Mouse (Mus musculus) ES-E14 (cell line): ENCODE data around the gene Gm45208. TPM values are rescaled to one million over a fixed set of nuclear protein-coding genes. Genes with fewer than 3 reads are reported as not detected.

Experiments used
- DNase-seq: peaks from one replicate; pipeline ENCODE4 v3.0.0-alpha.2; 2013; ENCODE audit warnings: low read depth, low spot score
- H3K27ac ChIP-seq: 2 replicates; pipeline ENCODE4 v1.5.1; 2012; ENCODE audit warnings: low read depth, mild to moderate bottlenecking, low read length, moderate library complexity, mixed read lengths; ENCODE audit not compliant: poor library complexity, insufficient read depth, severe bottlenecking
- H3K36me3 ChIP-seq: 2 replicates; pipeline ENCODE4 v1.6.1; 2012; ENCODE audit warnings: mild to moderate bottlenecking, low read length, moderate library complexity, mixed read lengths; ENCODE audit not compliant: control insufficient read depth, poor library complexity, insufficient read depth, severe bottlenecking
- H3K4me1 ChIP-seq, 2 experiments: fragments of 150-350 bp in 1 of 2; sonication (generic) in 1 of 2; 2 replicates each; pipeline ENCODE4 v1.6.1; 2012; ENCODE audit warnings: low read length in 2 of 2, mild to moderate bottlenecking in 1 of 2, mixed read lengths in 1 of 2; ENCODE audit not compliant: control insufficient read depth in 2 of 2, insufficient read depth in 2 of 2, poor library complexity in 1 of 2
- H3K4me3 ChIP-seq, 2 experiments: fragments of 150-350 bp in 1 of 2; sonication (generic) in 1 of 2; 2 replicates each; pipeline ENCODE4 v1.5.1; 2012; ENCODE audit warnings: low read length in 2 of 2, low read depth in 1 of 2, mild to moderate bottlenecking in 1 of 2, mixed read lengths in 1 of 2; ENCODE audit not compliant: insufficient read depth in 1 of 2, poor library complexity in 1 of 2, severe bottlenecking in 1 of 2
- H3K9ac ChIP-seq: 2 replicates; pipeline ENCODE4 v1.6.1; 2012; ENCODE audit warnings: low read depth, mild to moderate bottlenecking, low read length, mixed read lengths; ENCODE audit not compliant: poor library complexity, insufficient read depth, severe bottlenecking
- H3K9me3 ChIP-seq: fragments of 150-350 bp; sonication (generic); 2 replicates; pipeline ENCODE4 v1.6.1; 2012; ENCODE audit warnings: low read depth, mild to moderate bottlenecking, low read length; ENCODE audit not compliant: control insufficient read depth, insufficient read depth
- CHD2 ChIP-seq: IDR thresholded peaks from 2 replicates; pipeline ENCODE4 v1.6.1; 2014; ENCODE audit warnings: mild to moderate bottlenecking, low read depth, low read length, inconsistent platforms
- HCFC1 ChIP-seq: IDR thresholded peaks from 2 replicates; pipeline ENCODE4 v1.6.1; 2012; ENCODE audit warnings: low read length, inconsistent platforms, borderline replicate concordance; ENCODE audit not compliant: insufficient read depth
- MAFK ChIP-seq: IDR thresholded peaks from 2 replicates; pipeline ENCODE4 v1.6.1; 2014; ENCODE audit warnings: mild to moderate bottlenecking, low read depth, low read length, inconsistent platforms; ENCODE audit not compliant: insufficient read depth
- ZC3H11A ChIP-seq: IDR thresholded peaks from 2 replicates; pipeline ENCODE4 v1.6.1; 2012; ENCODE audit warnings: low read depth, mild to moderate bottlenecking, inconsistent platforms, low read length, borderline replicate concordance
- ZNF384 ChIP-seq: IDR thresholded peaks from 2 replicates; pipeline ENCODE4 v1.6.1; 2012; ENCODE audit warnings: low read depth, low read length, inconsistent platforms
- in situ Hi-C, 2 experiments: fragments of 600-800 bp; cut with MboI; formaldehyde crosslinking; loops; one replicate each; pipeline ENCODE4 v1.15.1; 2025; ENCODE audit warnings: low sequenced_read_pairs in 2 of 2, inconsistent platforms in 1 of 2; ENCODE audit not compliant: unreplicated experiment in 2 of 2
- total RNA-seq: library from RNA; depleted of rRNA; stranded (reverse); fragments of 300-350 nt; gene quantifications from 2 replicates; pipeline ENCODE4 v1.2.3, GENCODE M21; 2012

Gm45208 gene
- total RNA-seq, 1 experiment = not detected

DNA sequence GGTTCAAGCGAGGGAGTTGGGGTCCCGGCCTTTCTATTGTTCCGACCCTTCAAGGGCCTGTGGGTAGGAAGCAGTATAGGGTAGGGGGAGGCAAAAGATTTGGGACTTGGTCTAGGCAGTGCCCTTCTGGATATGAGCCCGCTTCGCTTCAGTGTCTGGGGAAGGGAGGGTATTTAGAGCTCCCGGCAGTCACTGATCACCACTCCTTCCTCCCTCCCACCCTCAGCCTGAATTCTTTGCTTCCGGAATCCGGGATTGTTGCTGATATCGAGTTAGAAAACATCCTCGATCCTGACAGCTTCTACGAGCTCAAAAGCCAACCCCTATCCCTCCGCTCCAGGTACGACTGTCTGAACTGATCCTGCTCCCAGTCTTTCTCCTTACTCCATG is 43.2 kb downstream of the Gm45208 start:
- Histone ChIP-seq H3K4me3 (peak overlapping the region; percentile 88 to 93), H3K9ac (peak overlapping the region; percentile 70), H3K9me3 (no peaks in the 10 kb centered on the region), H3K4me1 (peaks cover 2 to 9% of the 10 kb centered on the region in 2 experiments; a peak in 2 of 4 replicates), H3K36me3 (peaks cover 38% of the 10 kb centered on the region), H3K27ac (peak overlapping the region; percentile 95)
- in situ Hi-C loops = no loop called here
- no peak for TF ChIP-seq HCFC1
- no peak for TF ChIP-seq MAFK
- no peak for TF ChIP-seq CHD2
- no peak for TF ChIP-seq ZC3H11A
- no peak for TF ChIP-seq ZNF384
- DNase-seq = no peak

DNA sequence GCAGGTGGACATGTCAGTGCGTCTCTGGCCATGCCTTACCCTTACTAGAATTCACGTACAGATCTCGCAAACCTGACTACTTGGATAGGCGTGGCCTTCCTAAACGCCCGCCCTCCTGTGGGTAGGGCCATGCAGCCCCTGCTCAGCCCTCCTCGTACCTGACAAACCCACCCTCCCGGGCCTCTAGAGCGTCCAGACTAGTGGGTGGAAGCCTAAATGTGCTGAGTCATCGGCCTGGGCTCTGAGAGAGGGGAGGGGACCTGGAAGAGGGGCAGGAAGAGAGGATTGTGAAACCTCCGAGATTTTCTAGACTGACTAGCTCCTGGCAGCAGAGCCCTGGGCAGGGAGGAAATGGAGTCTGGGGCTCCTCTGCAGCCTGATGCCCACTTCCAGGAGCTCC is 43.7 kb downstream of the Gm45208 start:
- H3K9me3 ChIP-seq = no peaks in the 10 kb centered on the region
- peaks cover 2 to 9% of the 10 kb centered on the region in 2 experiments; a peak in 2 of 4 replicates for H3K4me1 ChIP-seq
- H3K27ac ChIP-seq = peak overlapping the region; percentile 95
- H3K36me3 ChIP-seq = peaks cover 42% of the 10 kb centered on the region
- H3K4me3 ChIP-seq = peak overlapping the region; percentile 88 to 93
- peak; percentile 85 for DNase-seq
- peak; percentile 99 for TF ChIP-seq MAFK
- no peak for TF ChIP-seq ZNF384
- no peak for TF ChIP-seq CHD2
- no peak for TF ChIP-seq HCFC1
- no peak for TF ChIP-seq ZC3H11A
- H3K9ac ChIP-seq = peak overlapping the region; percentile 77
- in situ Hi-C loops = no loop called here

- Histone ChIP-seq H3K27ac (no peak overlapping the region), H3K9me3 (no peaks in the 10 kb centered on the region), H3K9ac (no peak overlapping the region), H3K36me3 (peaks cover 73% of the 10 kb centered on the region), H3K4me3 (no peak overlapping the region), H3K4me1 (peaks cover 2 to 25% of the 10 kb centered on the region in 2 experiments; a peak in 2 of 4 replicates)
- in situ Hi-C loops = no loop called here
- no peak for DNase-seq
- no peak for TF ChIP-seq ZNF384
- no peak for TF ChIP-seq HCFC1
- no peak for TF ChIP-seq ZC3H11A
- no peak for TF ChIP-seq CHD2
- no peak for TF ChIP-seq MAFK
Measured at GRCm38 (mm10) chrX:7769302-7770017, 47.4 kb downstream of the Gm45208 start.

GRCm38 (mm10) chrX:7772766-7773165 is 50.7 kb downstream of the Gm45208 start:
- in situ Hi-C loops = no loop called here
- peaks cover 60% of the 10 kb centered on the region for H3K36me3 ChIP-seq
- no peak overlapping the region for H3K9ac ChIP-seq
- H3K27ac ChIP-seq = no peak overlapping the region
- H3K9me3 ChIP-seq = no peaks in the 10 kb centered on the region
- H3K4me3 ChIP-seq = no peak overlapping the region
- TF ChIP-seq CHD2 (no peak), ZC3H11A (no peak), MAFK (no peak), ZNF384 (no peak), HCFC1 (no peak)
- no peak for DNase-seq
- H3K4me1 ChIP-seq = peaks cover 0 to 21% of the 10 kb centered on the region in 2 experiments; a peak in 1 of 4 replicates
